Mouse (Mus musculus) layer of hippocampus, adult 18-20 months (tissue): ENCODE data around the gene Tspan33. TPM values are rescaled to one million over a fixed set of nuclear protein-coding genes. Genes with fewer than 3 reads are reported as not detected.

Experiments used
- DNase-seq, 2 experiments: peaks; one replicate each; pipeline ENCODE4 v3.0.0; 2022; ENCODE audit warnings: low spot score in 2 of 2
- total RNA-seq, 2 experiments: library from RNA; stranded (reverse); gene quantifications; 2 replicates each; pipeline ENCODE4 v1.2.3; 2021

The Tspan33 gene
- total RNA-seq, 2 experiments from 2014 or later = 35.3 to 39.8 TPM

DNA sequence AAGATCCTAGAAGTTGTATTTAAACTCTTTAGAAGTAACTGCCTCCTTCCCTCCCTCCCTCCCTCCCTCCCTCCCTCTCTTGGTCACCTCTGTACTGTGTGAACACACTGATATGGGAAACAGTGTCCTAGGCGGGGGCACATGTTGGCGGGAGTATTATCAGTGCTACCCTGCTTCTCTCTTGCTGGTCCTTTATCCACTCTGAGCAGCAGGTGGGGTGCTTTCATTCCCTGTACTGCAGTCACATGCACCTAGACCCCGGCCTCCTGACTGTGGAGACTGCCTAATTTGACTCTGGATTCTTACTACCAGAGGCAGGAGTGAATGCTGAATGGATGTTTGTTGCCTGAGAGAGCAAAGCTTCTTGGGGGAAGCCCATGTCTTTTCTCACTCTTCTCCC, 3.5 kb downstream of the Tspan33 start:
- no peak for DNase-seq

DNA sequence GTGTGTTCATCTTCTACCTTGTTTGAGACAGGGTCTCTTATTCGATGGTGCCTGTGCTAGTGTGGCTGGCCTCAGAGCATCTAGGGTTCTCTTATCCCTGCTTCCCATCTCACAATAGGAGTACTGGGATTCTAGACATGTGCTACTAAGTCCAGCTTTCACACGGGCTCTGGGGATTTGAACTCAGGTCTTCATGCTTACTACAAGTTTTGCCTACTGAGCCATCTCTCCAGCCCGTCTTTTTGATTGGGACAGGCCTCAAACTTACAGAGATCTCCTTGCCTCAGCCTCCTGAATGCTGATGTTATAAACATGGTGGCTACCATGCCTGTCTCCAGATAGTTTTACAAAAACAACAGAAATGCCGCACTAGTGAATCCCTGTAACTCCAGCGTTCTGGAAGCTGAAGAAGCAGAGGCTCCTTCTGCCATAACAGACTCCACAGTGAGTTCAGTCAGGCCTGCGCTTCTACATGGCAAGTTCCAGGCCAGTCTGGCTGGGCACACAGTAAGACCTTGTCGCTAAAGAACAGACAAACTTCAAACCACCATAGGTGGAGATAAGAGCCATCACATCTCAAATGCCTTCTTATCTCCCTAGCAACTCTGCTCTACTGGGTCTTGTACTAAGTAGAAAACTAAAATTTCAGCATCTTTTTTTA, 5.2 kb downstream of the Tspan33 start:
- no peak for DNase-seq

GRCm38 (mm10) chr6:29701051-29701450, 7.0 kb downstream of the Tspan33 start:
- no peak for DNase-seq

DNA sequence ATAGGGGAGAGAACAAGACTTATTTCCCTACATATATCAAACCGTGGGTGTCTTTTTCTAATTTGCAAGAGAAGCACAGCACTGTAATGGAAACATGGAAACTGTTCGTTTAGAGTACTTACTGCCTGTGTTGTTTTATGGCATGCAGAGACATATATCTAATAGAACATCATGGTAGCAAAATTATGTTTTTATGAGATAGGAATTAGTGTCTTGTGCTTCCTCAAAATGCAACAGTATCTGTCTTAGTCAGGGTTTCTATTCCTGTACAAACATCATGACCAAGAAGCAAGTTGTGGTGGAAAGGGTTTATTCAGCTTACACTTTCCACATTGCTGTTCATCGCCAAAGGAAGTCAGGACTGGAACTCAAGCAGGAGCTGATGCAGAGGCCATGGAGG, 8.1 kb downstream of the Tspan33 start:
- DNase-seq = no peak

DNA sequence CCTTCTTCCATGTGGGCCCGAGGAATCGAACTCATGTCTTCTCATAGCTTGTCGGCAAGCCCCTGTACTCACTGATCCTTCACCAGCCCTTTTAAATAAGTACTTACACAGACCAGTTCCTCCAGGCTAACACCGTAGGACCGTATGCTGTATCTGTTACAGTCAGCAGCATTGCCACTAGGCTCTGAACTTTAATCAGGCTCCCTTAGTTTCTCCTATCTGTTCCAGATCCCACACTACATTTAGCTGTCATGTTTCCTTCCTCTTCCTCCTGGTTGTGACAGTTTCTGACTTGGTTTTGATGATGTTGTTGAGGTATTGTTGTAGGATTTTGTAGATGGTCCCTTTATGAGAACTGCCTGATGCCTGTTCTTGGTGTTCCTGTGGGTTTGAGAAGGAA, 10.1 kb downstream of the Tspan33 start:
- DNase-seq = no peak

- DNase-seq = no peak
Observed at GRCm38 (mm10) chr6:29707902-29708301, 13.9 kb downstream of the Tspan33 start.

DNA sequence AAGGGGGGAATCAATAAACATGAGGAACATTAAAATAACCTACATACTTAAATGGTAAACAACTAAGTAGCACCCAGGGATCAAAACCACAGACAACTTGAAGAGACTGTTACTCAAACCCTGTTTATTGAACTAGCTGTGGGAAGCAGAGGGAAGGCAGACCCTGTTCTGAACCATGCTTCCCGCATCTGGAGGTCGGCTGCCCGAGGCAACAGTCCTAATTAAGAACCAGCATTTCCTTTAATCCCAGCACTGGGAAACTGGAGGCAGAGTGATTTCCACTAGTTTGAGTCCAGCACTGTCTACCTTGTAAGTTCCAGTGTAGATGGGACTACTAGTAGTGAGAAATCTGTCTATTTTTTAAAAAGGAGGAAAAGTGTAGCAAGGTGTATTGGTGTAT, 17.3 kb downstream of the Tspan33 start:
- no peak for DNase-seq

- DNase-seq = peak in 1 of 2 experiments; percentile 78
Observed at GRCm38 (mm10) chr6:29712011-29712584, 18.1 kb downstream of the Tspan33 start.

- DNase-seq = peak; percentile 50 to 72
Observed at GRCm38 (mm10) chr6:29716624-29717365, 22.8 kb downstream of the Tspan33 start.

- peak; percentile 16 to 48 for DNase-seq
Observed at GRCm38 (mm10) chr6:29717541-29717940, 23.5 kb downstream of the Tspan33 start.

DNA sequence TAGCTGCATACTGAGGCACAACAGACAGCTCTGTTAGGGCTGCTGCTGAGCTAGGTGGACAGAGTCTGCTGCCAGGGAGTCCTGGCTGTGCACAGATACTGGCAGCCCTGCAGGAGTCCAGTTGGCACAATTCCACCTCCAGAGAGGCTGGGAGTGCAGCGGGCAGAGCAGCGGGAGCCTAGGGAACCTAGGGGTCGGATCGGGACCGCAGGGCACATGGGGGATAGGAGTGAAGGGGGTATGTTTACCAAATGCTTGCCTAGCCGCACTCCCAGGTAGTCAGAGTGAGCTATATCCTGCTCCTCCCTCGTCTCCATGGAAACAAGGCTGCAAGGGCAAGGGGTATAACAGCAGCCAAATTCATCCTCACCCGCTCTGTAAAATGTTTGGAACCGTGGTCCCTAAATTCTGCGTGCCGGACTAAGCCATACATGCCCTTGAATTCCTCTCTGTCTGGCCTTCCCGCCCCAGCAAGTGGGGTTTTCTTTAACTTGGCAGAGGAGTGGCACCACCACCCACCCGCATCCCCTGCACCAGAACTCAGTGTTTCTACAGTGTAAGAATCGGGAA, 24.0 kb downstream of the Tspan33 start:
- peak; percentile 57 to 73 for DNase-seq

- DNase-seq = peak; percentile 67 to 77
Observed at GRCm38 (mm10) chr6:29718894-29719329, 24.9 kb downstream of the Tspan33 start.

GRCm38 (mm10) chr6:29721890-29722289, 27.9 kb downstream of the Tspan33 start:
- no peak for DNase-seq

DNA sequence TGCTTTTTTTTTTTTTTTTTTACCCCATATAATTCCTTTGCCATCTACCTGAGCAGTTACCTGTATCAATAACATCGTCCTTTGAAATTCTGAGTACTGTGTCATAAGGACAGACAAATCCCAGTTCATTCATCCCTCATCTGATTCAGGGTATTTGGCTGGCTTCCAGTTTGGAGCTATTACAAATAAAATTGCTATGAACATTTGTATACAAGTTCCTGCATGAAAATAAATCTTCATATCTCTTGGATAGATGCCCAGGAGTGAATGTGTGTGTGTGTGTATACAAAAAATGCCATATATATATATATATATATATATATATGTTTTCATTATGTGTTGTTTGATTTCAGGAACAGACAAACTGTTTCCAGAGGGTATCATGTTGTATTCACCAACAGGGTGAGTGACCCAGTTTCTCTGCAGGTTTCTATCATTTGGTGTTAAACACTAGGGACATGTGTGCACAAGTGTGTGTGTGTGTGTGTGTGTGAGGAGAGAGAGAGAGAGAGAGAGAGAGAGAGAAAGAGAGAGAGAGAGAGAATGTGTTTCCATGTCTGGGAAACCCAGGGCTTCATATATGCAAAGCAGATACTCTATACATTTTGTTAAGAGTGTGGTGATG, 32.7 kb downstream of the Tspan33 start:
- DNase-seq = no peak

- no peak for DNase-seq
Observed at GRCm38 (mm10) chr6:29728035-29728434, 34.0 kb downstream of the Tspan33 start.

- DNase-seq = no peak
Observed at GRCm38 (mm10) chr6:29729491-29729890, 35.5 kb downstream of the Tspan33 start.

GRCm38 (mm10) chr6:29735336-29735688, 41.3 kb downstream of the Tspan33 start, which contains the start of gene Smo:
Gene Smo (plus strand): TSS chr6:29735503.
- DNase-seq = peak in 1 of 2 experiments; percentile 37

DNA sequence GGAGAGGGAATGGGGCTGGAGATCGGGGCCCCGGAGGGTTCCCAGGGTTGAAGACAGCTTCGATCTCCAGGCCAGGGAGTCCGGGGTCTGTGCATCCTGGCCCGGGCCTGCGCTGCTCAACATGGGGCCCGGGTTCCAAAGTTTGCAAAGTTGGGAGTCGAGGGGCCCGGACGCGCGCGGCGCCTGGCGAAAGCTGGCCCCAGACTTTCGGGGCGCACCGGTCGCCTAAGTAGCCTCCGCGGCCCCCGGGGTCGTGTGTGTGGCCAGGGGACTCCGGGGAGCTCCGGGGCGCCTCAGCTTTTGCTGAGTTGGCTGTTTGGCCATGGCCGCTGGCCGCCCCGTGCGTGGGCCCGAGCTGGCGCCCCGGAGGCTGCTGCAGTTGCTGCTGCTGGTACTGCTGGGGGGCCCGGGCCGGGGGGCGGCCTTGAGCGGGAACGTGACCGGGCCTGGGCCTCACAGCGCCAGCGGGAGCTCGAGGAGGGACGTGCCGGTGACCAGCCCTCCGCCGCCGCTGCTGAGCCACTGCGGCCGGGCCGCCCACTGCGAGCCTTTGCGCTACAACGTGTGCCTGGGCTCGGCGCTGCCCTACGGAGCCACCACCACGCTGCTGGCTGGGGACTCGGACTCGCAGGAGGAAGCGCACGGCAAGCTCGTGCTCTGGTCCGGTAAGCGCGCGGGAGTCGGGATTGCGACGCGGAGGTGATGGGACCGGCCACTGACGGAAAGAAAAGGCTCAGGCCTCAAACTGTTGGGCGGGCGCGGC, 41.8 kb downstream of the Tspan33 start:
- DNase-seq = no peak

GRCm38 (mm10) chr6:29736610-29737458, 42.8 kb downstream of the Tspan33 start:
- DNase-seq = no peak
